Mouse (Mus musculus) R1 (cell line): ENCODE data around the gene Dglucy.
A peak's percentile ranks its signal among the peaks of the same experiment; 100 is the strongest.

Source experiments
- DNase-seq: peaks from one replicate; pipeline ENCODE4 v3.0.0-alpha.2; 2018; ENCODE audit warnings: low read depth, low spot score

Gene Dglucy

DNA sequence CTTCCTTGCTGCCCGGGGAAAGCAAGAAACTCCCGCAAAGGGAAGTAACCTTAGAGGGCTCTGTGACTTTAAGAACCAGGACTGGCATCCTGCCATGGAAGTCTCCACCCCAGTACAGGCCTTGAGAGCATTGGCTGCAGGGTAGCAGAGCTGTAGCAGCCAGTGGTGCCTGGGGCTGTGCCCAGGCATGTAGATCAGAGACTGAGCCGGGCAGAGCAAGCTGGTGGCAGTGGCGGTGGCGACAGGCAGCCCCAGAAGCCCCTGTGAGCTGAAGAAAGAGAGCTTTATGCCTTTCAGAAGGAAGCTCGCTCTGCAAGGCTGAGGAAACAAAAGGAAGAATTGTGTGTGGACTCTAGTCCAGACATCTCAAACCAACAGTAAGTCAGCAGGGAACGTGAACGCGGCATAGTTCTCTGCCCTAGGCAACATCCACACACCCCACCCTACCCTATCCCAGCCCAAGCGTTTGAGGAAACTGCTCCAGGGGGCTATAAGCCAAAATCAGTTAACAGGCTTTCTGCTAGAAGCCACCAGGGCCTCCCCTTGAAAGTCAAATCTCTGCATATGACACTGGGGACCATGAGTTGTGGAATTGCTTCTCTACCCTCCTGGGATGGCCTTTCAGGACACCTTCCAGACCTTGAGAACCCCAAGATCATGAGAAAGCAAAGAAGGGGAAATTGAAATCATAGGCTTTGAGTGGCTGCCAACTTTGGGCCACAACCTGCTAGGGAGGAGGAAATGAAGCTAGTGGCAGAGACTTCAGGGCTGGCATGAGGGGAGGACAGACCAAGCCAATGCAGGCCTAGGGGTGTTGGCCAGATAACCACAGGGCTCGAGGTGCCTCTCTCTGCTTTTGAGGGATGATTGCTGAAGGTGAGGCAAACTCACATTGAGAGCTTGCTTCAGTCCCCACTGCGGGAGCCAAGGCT is at the start of gene Dglucy:
Dglucy (plus strand) TSS at position 124 of the 932 bp plus-strand sequence.
- DNase-seq, result peak; percentile 65

DNA sequence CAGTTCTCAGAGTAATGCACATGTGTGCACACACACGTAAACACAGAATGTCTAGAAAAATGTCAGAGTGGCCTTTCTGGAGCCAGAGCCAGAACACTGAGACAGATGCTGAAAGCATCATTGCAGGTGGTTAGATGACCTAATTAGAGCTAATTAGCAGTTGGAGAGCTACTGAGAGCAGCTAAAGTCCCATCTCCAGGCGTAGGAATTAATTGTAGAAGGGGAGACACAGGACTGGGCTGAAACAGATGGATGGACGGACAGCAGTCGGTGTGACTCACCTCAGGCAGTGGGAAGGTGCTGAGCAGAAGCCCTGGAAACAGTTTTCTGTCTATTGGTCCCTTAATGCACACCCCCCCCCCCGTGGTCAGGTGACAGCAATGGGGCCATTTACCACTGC is 43.7 kb upstream of the Dglucy start:
- DNase-seq, result no peak

DNA sequence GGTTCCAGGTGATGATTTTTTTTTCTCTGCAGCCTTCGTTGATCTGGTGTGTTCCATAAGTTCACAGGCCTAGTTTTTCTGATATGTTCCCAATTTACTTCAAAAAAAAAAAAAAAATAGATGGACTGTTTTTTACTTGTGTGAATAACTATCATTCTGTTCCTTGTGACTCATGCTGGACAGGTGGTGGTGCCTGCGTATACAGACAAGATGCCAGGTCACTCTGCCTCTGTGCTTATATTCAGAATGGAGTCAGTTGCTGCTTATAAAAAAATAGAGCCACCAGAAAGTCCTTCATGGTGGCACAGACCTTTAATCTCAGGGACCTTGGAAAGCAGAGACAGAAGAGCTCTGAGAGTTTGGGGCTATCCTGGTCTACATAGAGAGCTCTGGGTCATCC is 43.3 kb upstream of the Dglucy start:
- no peak for DNase-seq

DNA sequence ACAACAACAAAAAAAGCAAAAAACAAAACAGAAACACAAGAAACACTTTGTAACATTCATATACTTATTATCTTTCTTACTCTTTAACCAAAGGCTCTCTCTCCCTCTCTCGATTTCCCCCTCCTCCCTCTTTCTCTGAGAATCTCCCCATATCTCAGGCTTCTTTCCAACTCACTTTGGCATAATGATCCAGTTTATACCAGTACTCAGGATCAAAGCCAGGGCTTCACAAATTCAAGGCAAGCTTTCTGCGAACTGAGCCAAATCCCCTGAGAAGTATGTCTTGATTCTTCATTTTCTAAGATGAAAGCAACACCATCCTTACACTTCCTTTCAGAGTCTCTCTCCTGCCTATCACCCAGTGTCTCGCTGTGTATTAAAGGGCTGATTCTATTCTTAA is 40.4 kb upstream of the Dglucy start:
- no peak for DNase-seq

GRCm38 (mm10) chr12:100739011-100739570 is 39.8 kb upstream of the Dglucy start:
- DNase-seq, result no peak

DNA sequence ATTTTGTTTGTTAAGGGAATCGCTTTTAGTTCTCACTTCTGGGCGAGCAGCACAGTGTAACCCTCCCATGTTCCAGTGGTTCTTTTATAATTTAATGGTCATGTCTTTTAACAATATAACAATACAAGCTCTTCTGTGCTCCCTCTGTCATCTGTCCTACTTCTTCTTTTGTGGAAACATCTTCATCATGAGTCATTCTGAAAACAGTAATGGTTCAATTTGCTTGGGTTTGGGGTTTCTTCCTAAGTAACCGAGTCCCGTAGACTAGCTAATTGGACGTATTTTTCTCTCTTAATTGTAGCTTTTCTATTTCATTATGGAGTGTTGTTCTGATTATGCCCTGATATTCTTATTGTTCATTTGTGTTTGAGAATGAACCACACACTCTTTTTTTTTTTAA is 38.5 kb upstream of the Dglucy start:
- no peak for DNase-seq

DNA sequence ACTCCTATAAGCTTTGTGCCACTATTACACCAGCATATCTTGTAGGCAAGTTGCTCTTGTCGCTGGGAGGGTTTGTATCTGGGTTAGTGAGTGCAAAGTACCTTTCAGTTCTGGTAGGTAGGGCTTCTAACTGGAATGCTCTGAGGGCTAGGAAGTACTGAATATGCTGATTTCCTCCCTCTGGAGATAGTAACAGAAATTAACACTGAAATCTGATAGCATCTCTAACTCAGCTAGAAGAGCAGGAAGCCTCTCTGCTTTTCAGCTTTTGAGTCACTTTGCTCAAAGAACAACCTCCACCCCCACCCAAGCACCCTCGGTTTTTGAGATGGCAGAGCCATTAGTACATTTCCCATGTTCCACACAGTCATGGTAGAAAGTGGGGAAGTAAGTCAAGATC is 36.4 kb upstream of the Dglucy start:
- DNase-seq, result no peak

- DNase-seq, result no peak
Observed at GRCm38 (mm10) chr12:100752977-100753376, 25.9 kb upstream of the Dglucy start.

DNA sequence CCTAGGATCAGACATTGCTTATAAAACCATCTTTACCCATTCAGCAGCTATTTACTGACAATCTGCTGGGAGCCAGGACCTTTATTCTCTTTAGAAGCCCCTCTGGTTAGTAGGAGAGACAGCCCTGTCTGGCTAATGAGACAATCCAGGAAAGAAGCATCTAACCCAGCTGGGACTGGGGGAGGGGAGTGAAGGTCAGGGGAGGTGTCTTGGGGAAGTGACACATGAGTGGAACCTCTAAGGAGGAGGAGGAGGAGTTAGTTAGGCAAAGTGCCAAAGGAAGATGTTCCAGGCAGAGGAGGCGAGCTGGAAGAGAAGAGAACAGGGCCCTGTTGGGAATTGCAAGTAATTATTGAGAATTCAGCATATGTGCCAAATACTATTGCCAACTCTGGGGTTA is 25.1 kb upstream of the Dglucy start:
- no peak for DNase-seq

DNA sequence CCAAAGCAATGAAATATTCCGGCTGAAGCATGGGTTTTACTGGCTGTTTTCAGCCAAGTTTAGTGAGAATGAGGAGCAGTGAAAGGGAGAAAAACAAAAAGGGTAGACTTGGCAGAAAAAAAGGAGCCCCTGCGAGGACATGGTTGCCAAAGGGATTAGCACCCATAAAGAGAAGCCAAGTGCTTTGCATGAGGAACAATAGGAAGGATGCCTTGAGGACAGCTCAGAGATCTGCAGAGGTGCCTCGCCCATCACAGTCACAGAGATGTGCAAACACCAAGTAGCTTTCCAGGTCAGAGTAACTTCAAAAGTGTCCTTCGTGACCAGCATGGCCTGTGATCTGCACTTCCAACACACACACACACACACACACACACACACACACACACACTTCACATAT is 21.4 kb upstream of the Dglucy start:
- DNase-seq, result peak; percentile 35

GRCm38 (mm10) chr12:100762663-100763425 is 16.0 kb upstream of the Dglucy start:
- no peak for DNase-seq

DNA sequence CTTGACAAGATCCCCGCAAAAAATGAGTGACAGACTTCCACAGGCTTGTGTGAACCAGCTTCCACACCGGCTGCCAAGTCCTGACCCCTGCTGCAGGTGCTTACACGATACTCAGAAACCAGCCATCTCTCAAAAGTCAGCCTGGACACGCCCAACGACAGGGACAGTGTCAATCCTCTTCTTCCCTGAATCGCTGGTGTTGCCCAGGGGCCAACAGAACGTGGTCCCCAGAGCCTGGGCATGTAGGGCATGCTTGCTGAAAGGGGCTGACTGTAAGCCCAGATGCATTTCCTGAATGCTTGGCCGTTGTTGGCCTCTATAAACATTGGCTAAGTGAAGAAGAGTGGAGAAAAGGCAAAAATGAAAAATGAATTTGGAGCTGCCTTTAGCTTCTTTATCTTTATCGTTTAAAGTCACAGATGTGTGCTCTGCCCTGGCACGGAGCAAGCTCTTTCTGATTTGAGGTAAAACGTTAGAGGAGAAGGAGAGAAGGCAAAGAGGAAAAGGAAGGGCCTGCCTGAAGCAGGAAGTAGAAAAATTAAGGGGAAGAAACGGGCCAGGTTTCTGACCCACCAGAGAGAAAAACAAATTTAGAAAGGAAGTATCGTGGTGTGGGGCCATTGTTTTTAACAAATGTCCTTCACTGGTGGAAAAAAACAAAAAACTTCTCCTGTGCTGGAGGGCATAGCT is 14.4 kb upstream of the Dglucy start:
- no peak for DNase-seq

DNA sequence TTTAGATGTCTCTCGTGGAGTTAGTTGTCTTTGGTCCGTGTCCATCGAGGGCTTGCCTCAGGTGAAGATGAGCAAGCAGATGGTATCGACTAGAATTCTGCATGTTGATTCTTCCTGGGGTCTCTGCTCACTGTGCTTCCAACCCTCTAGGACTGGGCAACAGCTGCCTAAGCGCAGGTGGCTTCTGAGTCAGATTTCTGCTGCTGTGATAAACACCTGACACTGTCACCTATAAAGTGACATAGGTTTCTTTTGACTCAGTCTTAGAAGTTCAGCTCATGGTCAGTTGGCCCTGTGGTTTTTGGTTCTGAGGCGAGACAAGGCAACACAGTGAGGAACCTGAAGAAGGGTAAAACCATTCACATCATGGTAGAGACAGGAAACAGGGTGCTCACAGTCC is 9.0 kb upstream of the Dglucy start:
- no peak for DNase-seq

DNA sequence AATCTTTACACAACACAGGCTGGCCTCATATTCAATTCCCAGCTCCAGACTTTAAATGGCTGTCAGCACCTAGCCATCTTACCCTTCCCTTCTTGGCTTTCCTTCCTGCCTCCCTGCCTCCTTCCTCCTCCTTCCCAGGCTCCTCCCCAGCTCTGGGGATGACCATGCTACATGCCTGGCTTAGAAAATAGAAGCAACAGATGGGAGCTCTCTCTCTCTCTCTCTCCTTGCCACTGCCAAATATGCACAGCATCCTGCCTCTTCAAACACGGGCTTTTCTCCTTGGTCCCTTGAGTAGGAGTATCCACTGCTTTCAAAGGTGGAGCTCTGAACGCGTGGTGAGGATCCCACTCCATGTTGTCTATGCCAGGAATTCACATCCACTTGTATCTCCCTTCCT is 8.1 kb upstream of the Dglucy start:
- no peak for DNase-seq

DNA sequence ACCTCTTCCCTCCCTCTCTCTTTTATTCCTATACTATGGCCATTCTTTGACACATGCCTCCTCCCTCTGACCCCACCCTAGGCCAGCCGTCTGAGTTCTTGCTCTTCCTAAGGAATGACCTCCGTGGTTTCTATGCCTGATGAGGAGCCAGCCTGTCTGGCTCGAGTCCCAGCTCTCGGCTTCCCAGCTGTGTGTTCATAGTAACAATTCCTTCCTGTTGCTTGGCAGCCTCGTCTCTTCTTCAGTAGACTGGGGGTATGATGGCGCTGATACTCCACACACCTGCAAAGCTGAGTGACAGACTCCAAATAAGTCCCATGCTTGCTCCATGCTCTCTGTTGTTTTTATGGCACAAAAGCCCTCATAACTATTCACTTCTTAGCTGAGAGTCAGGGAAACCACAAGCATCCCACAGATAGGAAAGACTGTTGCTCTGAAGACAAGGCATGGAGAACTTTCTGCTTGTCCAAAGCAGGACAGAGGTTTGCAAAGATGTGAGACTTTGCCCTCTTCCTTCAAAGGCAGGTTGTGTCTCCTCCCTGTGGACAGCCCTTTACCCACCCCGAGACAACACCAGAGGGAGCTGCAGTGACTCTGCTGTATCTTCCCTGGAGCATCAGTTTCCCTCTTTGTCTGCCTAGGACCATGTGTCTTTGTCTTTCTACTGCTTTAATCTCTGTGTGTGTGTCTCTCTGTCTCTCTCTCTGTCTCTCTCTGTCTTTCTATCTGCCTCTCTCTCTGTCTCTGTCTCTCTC is 6.5 kb upstream of the Dglucy start:
- DNase-seq, result no peak

- DNase-seq, result no peak
Observed at GRCm38 (mm10) chr12:100774756-100775155, 4.1 kb upstream of the Dglucy start.

- DNase-seq, result no peak
Observed at GRCm38 (mm10) chr12:100775291-100775690, 3.6 kb upstream of the Dglucy start.

GRCm38 (mm10) chr12:100775911-100776581 is 2.8 kb upstream of the Dglucy start:
- no peak for DNase-seq

DNA sequence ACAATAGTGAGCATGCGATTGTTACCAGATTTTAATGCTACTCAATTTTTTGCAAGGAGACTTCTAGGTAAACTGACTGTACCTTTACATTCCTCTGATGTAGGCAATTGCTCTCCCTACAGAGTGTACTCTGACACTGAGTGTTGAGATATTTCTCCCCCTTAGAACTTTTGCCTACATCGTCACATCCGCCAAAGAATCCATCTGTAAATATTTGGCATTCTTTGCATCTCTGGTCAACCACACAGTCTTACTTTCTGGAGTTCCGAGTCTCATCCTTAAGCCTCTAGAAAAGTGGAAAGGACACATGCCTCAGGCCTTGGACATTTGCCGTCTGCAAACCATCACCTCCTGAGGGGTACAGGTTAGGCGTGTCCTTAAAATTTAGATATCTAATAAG is 1.9 kb upstream of the Dglucy start:
- no peak for DNase-seq

GRCm38 (mm10) chr12:100778276-100778933 is 452 bp upstream of the Dglucy start:
- DNase-seq, result peak; percentile 37
